Mouse (Mus musculus): ENCODE data around the gene Tmem269. TPM values are rescaled to one million over a fixed set of nuclear protein-coding genes. Genes with fewer than 3 reads are reported as not detected.

Gene Tmem269
- polyA plus RNA-seq, 1 experiment from 2014 or later: 0.10 TPM

DNA sequence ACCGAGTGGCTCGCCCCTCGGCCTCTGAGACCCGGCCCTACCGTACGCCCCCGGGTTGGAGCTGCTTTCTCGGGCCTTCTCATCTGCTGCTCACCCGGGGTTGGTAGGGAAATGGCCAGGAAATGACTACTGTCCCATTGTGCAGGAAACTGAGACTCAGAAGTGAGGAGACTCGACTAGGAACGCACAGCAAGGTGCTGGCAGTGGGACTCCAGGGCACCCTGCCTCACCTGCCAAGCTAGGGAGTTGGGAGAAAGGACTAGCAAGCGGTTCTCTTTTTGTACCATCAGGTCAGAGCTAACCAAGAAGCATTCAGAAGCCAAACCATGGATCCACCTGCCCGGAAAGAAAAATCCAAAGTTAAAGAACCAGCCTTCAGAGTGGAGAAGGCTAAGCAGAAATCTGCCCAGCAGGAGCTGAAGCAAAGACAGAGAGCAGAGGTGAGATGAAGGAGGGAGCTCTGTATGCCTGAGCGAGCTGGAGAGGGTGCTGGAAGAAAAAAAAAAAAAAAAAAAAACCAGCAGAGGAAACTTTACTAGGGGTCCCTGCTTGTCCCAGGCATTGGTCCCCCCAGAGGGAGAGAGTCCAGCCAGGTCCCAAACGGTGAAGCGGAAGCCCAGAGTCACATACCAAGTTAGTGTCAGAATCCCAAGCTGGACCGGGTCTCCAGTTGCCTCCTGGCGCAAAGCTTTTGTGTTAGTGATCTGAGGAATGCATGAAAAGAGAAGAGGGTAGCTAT, 22.3 kb downstream of the Tmem269 start:
- ATAC-seq: no peak; the same call in 1 of the 2 replicates

DNA sequence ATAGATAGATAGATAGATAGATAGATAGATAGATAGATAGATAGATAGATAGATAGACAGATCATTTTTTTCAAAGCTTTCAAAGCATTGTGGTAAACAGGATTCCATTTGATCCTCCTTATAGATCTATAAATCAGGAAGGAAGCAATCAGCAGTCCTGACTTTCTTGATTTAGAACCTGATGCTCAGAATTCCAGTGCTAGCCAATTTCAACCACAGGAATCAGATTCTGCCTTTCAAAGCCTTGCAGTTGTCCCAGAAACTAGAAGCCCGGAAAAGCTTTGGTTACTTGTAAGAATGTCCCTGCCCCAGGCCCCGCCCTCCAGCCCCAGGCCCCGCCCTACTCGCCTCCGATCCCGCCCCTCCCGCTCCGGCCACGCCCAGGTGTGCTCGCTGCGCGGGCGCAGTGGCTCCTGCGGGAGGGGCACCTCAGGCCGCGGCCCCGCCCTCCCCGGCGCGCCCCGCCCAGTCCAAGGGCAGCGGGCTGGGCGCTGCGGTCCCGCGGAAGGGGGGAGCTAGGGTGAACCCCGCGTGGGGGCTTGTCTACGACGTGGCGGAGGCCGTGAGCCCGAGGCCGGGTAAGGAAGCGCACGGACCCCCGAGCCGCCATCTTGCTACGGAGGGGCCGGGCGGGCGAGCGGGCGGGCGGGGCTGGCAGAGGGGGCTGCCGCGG, 23.0 kb downstream of the Tmem269 start, which contains the start of gene Svbp:
TSS of gene Svbp (plus strand) at position 398 of the 673 bp plus-strand sequence.
- WGBS: under 1% methylated on average over 43 of the region's 47 CpGs
- H3K4me3 ChIP-seq (ENCODE audit: low read depth, low read length): peak within 1 kb of the TSS; percentile 88
- H3K27ac ChIP-seq (ENCODE audit: low read depth, low read length): peak within 1 kb of the TSS; percentile 36; the same call in 1 of the 2 replicates
- no peak for TF ChIP-seq CTCF (IDR thresholded peaks at IDR 0.05; ENCODE audit: low read depth)
- no peaks in the 10 kb centered on the region for H3K9me3 ChIP-seq (ENCODE audit: control insufficient read depth)
- peak within 1 kb of the TSS; percentile 61 for H3K9ac ChIP-seq (ENCODE audit: low read depth, low read length)
- H3K4me1 ChIP-seq (replicated peaks; ENCODE audit: control insufficient read depth, insufficient read depth, low read length): 0 out of 2 replicates have a peak, but pooled peaks cover 3% of the 10 kb centered on the region
- no peaks in the 10 kb centered on the region for H3K27me3 ChIP-seq (replicated peaks; ENCODE audit: control insufficient read depth, insufficient read depth, low read length)
- peak; percentile 95 for ATAC-seq
- H3K36me3 ChIP-seq (ENCODE audit: control insufficient read depth, insufficient read depth): no peaks in the 10 kb centered on the region
- H3K4me2 ChIP-seq (replicated peaks; ENCODE audit: low read depth): peak within 1 kb of the TSS; percentile 72

More for the DNA sequence above, 22.3 kb downstream of the Tmem269 start:
- no peak for TF ChIP-seq CTCF (IDR thresholded peaks at IDR 0.05; ENCODE audit: low read depth)
- H3K4me1 ChIP-seq (replicated peaks; ENCODE audit: control insufficient read depth, insufficient read depth, low read length): 0 out of 2 replicates have a peak, but pooled peaks cover 3% of the 10 kb centered on the region
- H3K4me3 ChIP-seq (ENCODE audit: low read depth, low read length): peak overlapping the region; percentile 88
- no peaks in the 10 kb centered on the region for H3K36me3 ChIP-seq (ENCODE audit: control insufficient read depth, insufficient read depth)
- H3K27me3 ChIP-seq (replicated peaks; ENCODE audit: control insufficient read depth, insufficient read depth, low read length): no peaks in the 10 kb centered on the region
- 13% methylated on average over 18 of the region's 18 CpGs for WGBS
- peak overlapping the region; percentile 72 for H3K4me2 ChIP-seq (replicated peaks; ENCODE audit: low read depth)
- H3K9me3 ChIP-seq (ENCODE audit: control insufficient read depth): no peaks in the 10 kb centered on the region
- peak overlapping the region; percentile 36; the same call in 1 of the 2 replicates for H3K27ac ChIP-seq (ENCODE audit: low read depth, low read length)
- H3K9ac ChIP-seq (ENCODE audit: low read depth, low read length): peak overlapping the region; percentile 61

DNA sequence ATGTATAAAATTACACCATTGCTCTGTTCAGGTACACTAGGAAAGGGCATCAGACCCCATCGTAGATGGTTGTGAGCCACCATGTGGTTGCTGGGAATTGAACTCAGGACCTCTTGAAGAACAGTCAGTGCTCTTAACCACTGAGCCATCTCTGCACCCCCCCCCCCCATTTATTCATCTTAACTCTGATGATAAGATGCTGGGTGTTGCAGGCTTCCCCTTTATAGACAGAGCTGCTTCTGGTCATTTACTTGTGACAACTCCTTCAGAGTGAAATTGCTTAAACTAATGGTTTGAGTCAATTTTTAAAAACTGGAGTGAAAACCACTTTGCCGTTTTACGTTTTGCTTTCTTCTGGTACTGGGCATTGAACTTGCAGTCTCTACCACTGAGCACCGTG, 25.3 kb downstream of the Tmem269 start:
- no peaks in the 10 kb centered on the region for H3K9me3 ChIP-seq (ENCODE audit: control insufficient read depth)
- no peak for TF ChIP-seq CTCF (IDR thresholded peaks at IDR 0.05; ENCODE audit: low read depth)
- no peaks in the 10 kb centered on the region for H3K27me3 ChIP-seq (replicated peaks; ENCODE audit: control insufficient read depth, insufficient read depth, low read length)
- ATAC-seq: no peak
- no peak overlapping the region for H3K4me2 ChIP-seq (replicated peaks; ENCODE audit: low read depth)
- no peaks in the 10 kb centered on the region for H3K36me3 ChIP-seq (ENCODE audit: control insufficient read depth, insufficient read depth)
- H3K27ac ChIP-seq (ENCODE audit: low read depth, low read length): no peak overlapping the region
- H3K9ac ChIP-seq (ENCODE audit: low read depth, low read length): no peak overlapping the region
- H3K4me3 ChIP-seq (ENCODE audit: low read depth, low read length): no peak overlapping the region
- WGBS: 88% methylated on average over 4 of the region's 4 CpGs
- H3K4me1 ChIP-seq (replicated peaks; ENCODE audit: control insufficient read depth, insufficient read depth, low read length): 0 out of 2 replicates have a peak, but pooled peaks cover 3% of the 10 kb centered on the region

DNA sequence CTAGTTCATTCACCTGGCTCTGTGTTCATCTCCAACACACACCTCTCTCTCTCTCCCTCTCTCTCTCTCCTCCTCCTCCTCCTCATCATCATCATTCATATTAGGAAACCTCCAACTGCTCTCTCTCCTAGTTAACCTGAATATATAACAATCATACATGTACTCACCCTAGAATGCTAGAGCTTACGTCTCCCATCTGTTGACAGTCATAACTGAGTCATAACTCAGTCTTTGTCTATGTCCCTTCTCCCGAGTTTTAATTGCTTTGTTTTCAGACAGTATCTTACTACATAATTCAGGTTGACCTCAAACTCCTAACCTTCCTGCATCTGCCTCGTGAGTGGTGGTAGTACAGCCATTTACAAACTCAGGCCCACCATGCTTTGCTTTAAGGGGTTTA, 26.7 kb downstream of the Tmem269 start:
- no peak overlapping the region for H3K9ac ChIP-seq (ENCODE audit: low read depth, low read length)
- H3K27ac ChIP-seq (ENCODE audit: low read depth, low read length): no peak overlapping the region
- no peak overlapping the region for H3K4me3 ChIP-seq (ENCODE audit: low read depth, low read length)
- no peak for TF ChIP-seq CTCF (IDR thresholded peaks at IDR 0.05; ENCODE audit: low read depth)
- H3K36me3 ChIP-seq (ENCODE audit: control insufficient read depth, insufficient read depth): no peaks in the 10 kb centered on the region
- ATAC-seq: no peak
- 53% methylated on average over 3 of the region's 3 CpGs for WGBS
- H3K9me3 ChIP-seq (ENCODE audit: control insufficient read depth): no peaks in the 10 kb centered on the region
- H3K4me1 ChIP-seq (replicated peaks; ENCODE audit: control insufficient read depth, insufficient read depth, low read length): 0 out of 2 replicates have a peak, but pooled peaks cover 3% of the 10 kb centered on the region
- no peaks in the 10 kb centered on the region for H3K27me3 ChIP-seq (replicated peaks; ENCODE audit: control insufficient read depth, insufficient read depth, low read length)
- no peak overlapping the region for H3K4me2 ChIP-seq (replicated peaks; ENCODE audit: low read depth)

DNA sequence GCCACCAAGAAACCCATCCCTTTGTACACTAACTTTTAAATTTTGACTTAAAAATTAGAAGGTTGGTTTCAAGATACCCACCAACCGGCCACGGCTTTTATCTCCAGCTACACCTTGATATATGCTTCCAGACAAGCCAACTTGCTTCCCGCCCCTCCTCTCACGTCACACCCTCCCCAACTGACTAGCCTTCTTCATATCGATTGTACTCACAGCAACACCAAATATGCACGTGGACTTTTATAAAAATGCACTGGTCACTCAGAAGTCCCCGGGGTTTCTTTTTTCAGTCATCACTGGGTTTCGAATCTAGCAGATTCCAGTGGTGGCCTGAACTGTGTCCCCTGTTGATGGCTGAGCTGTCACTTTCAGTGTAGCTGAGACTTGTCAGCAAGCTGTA, 27.4 kb downstream of the Tmem269 start:
- Histone ChIP-seq H3K4me2 (replicated peaks; ENCODE audit: low read depth) (no peak overlapping the region), H3K36me3 (ENCODE audit: control insufficient read depth, insufficient read depth) (no peaks in the 10 kb centered on the region), H3K9ac (ENCODE audit: low read depth, low read length) (no peak overlapping the region), H3K4me3 (ENCODE audit: low read depth, low read length) (no peak overlapping the region), H3K9me3 (ENCODE audit: control insufficient read depth) (no peaks in the 10 kb centered on the region), H3K27me3 (replicated peaks; ENCODE audit: control insufficient read depth, insufficient read depth, low read length) (no peaks in the 10 kb centered on the region), H3K27ac (ENCODE audit: low read depth, low read length) (no peak overlapping the region), H3K4me1 (replicated peaks; ENCODE audit: control insufficient read depth, insufficient read depth, low read length) (no peaks in the 10 kb centered on the region)
- no peak for ATAC-seq
- 73% methylated on average over 8 of the region's 8 CpGs for WGBS
- TF ChIP-seq CTCF (IDR thresholded peaks at IDR 0.05; ENCODE audit: low read depth): no peak

DNA sequence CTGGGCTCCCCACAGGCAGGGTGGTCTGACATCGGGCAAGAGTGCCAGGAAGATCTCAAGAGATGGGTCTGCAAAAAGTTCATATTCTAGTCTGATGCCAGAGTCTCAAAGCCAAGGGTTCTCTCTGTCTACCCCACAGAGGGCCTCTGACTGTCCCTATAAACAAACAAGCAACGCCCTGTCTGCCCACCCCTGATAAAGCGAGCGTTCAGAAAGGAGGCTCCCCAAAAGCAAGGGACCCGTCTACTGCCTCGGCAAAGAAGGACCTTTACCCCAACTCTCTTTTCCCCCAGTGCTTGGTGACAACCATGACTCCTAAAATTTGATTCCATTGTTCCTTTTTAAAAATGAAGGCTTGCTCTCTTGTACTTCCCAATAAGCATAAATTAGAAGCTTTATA, 28.2 kb downstream of the Tmem269 start, which contains the start of gene Ermap:
TSS of gene Ermap (minus strand) at position 148 of the 400 bp plus-strand sequence.
- 60% methylated on average over 6 of the region's 6 CpGs for WGBS
- ATAC-seq: no peak
- no peaks in the 10 kb centered on the region for H3K9me3 ChIP-seq (ENCODE audit: control insufficient read depth)
- no peak within 1 kb of the TSS for H3K4me2 ChIP-seq (replicated peaks; ENCODE audit: low read depth)
- no peak within 1 kb of the TSS for H3K4me3 ChIP-seq (ENCODE audit: low read depth, low read length)
- H3K36me3 ChIP-seq (ENCODE audit: control insufficient read depth, insufficient read depth): no peaks in the 10 kb centered on the region
- no peaks in the 10 kb centered on the region for H3K27me3 ChIP-seq (replicated peaks; ENCODE audit: control insufficient read depth, insufficient read depth, low read length)
- H3K9ac ChIP-seq (ENCODE audit: low read depth, low read length): no peak within 1 kb of the TSS
- H3K4me1 ChIP-seq (replicated peaks; ENCODE audit: control insufficient read depth, insufficient read depth, low read length): no peaks in the 10 kb centered on the region
- TF ChIP-seq CTCF (IDR thresholded peaks at IDR 0.05; ENCODE audit: low read depth): no peak
- H3K27ac ChIP-seq (ENCODE audit: low read depth, low read length): no peak within 1 kb of the TSS

Measured in intestine, postnatal 0 days (tissue).